Mouse (Mus musculus): ENCODE measurements around the gene Sebox. TPM values are rescaled to one million over a fixed set of nuclear protein-coding genes. Genes with fewer than 3 reads are reported as not detected.

Gene Sebox
- polyA plus RNA-seq, 1 experiment from 2014 or later = not detected

DNA sequence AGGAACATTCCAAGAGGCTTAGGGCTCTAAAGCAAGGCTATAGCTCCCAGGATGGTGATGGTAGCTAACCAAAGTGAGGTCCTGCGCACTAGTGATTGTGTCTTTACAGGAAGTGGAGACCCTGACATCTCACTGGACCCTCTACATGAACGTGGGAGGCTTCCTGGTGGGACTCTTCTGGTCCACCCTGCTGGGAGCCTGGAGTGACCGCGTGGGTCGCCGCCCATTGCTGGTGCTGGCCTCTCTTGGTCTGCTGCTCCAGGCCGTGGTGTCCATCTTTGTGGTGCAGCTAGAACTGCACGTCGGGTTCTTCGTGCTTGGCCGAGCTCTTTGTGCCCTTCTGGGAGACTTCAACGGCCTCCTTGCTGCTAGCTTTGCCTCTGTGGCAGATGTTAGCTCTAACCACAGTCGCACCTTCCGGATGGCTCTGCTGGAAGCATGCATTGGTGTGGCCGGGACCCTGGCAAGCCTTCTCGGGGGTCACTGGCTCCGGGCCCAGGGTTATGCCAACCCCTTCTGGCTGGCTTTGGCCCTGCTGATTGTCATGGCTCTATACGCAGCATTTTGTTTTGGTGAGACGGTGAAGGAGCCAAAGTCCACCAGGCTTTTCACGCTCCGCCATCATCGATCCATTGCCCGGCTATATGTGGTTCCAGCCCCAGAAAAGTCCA is 36.9 kb upstream of the Sebox start:
- Histone ChIP-seq H3K27me3 (replicated peaks) (no peaks in the 10 kb centered on the region), H3K9ac (peak overlapping the region; percentile 87), H3K27ac (replicated peaks) (peak overlapping the region; percentile 89), H3K4me3 (peak overlapping the region; percentile 64), H3K9me3 (peaks cover 5% of the 10 kb centered on the region; the same call in 1 of the 2 replicates), H3K4me1 (peaks cover 28% of the 10 kb centered on the region), H3K36me3 (no peaks in the 10 kb centered on the region), H3K4me2 (peak overlapping the region; percentile 81)
- ATAC-seq (ENCODE audit: extremely low read depth, insufficient number of reproducible peaks, low FRiP score, low TSS enrichment) = no peak
- 74% methylated on average over 23 of the region's 23 CpGs for WGBS

- Histone ChIP-seq H3K36me3 (no peaks in the 10 kb centered on the region), H3K4me2 (no peak overlapping the region), H3K9me3 (no peaks in the 10 kb centered on the region), H3K9ac (no peak overlapping the region), H3K4me3 (no peak overlapping the region), H3K27me3 (replicated peaks) (no peaks in the 10 kb centered on the region), H3K27ac (replicated peaks) (no peak overlapping the region), H3K4me1 (peaks cover 28% of the 10 kb centered on the region)
- ATAC-seq (ENCODE audit: extremely low read depth, insufficient number of reproducible peaks, low FRiP score, low TSS enrichment) = no peak
- WGBS = 61% methylated on average over 7 of the region's 7 CpGs
Observed at GRCm38 (mm10) chr11:78467515-78467914, 35.7 kb upstream of the Sebox start.

GRCm38 (mm10) chr11:78467932-78468331 is 35.3 kb upstream of the Sebox start:
- Histone ChIP-seq H3K4me1 (peaks cover 28% of the 10 kb centered on the region), H3K36me3 (no peaks in the 10 kb centered on the region), H3K9me3 (no peaks in the 10 kb centered on the region), H3K27me3 (replicated peaks) (no peaks in the 10 kb centered on the region), H3K4me3 (no peak overlapping the region), H3K9ac (no peak overlapping the region), H3K4me2 (no peak overlapping the region), H3K27ac (replicated peaks) (no peak overlapping the region)
- 28% methylated on average over 3 of the region's 3 CpGs for WGBS
- ATAC-seq (ENCODE audit: extremely low read depth, insufficient number of reproducible peaks, low FRiP score, low TSS enrichment) = no peak

DNA sequence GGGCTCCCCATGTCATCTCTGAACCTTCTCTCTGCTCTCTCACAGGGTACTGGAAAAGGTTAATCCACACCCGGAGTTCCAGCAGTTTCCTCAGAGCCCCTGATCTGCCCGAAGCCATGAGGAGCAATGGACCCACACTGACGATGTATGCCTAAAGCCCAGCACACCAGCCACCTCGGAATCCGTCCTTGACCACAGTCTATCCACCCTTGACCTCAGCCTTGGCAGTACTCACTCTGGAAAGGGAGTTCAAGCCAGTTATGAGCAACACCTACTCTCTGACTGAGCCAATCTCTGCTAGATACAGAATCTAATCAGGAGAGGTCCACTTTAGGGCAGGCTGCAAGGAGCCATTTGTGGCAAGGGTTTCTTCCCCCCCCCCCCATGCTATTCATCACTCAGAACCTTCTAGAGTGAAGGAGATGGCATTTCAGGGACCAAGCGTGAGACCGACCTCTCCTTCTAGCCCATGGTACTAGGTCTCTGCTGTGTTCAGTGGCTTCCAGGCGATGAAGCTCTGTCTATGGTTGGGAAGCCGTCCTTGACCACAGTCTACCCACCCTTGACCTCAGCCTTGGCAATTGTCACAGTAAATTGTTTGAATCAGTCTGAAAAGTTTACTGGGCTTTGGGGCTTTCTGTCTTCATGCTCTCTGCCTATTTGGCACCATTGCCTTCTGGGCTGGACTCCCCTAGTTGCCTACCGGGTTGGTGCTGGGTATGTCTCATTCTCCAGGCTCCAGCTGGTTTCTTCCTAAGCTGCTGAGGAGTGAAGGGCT is 31.7 kb upstream of the Sebox start:
- Histone ChIP-seq H3K27me3 (replicated peaks) (no peaks in the 10 kb centered on the region), H3K36me3 (no peaks in the 10 kb centered on the region), H3K4me2 (no peak overlapping the region), H3K4me3 (no peak overlapping the region), H3K9me3 (no peaks in the 10 kb centered on the region), H3K9ac (no peak overlapping the region), H3K27ac (replicated peaks) (no peak overlapping the region), H3K4me1 (peaks cover 8% of the 10 kb centered on the region)
- WGBS = 75% methylated on average over 10 of the region's 10 CpGs
- no peak for ATAC-seq (ENCODE audit: extremely low read depth, insufficient number of reproducible peaks, low FRiP score, low TSS enrichment)

DNA sequence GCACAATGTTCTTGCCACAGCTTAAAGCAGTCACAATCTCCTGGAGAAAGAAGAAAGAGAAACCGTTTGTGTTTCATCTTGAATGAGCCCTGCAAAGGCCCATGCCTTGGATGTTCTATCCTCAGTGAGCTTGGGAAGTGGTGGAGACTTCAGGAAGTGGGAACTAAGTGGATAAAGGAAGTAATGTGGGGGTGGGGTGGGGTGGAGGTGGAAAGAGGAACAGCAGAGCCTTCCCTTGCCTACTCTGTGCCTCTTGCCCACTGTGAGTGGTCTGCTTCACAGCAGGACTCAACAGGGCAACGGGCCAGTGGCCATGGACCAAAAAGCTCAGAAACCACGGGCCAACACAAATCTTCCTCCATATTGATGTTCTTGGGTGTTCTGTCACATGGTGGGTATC is 28.0 kb upstream of the Sebox start:
- no peaks in the 10 kb centered on the region for H3K9me3 ChIP-seq
- no peak overlapping the region for H3K9ac ChIP-seq
- 70% methylated on average over 3 of the region's 3 CpGs for WGBS
- no peak for ATAC-seq (ENCODE audit: extremely low read depth, insufficient number of reproducible peaks, low FRiP score, low TSS enrichment)
- peaks cover 11% of the 10 kb centered on the region; the same call in 1 of the 2 replicates for H3K27me3 ChIP-seq (replicated peaks)
- H3K27ac ChIP-seq (replicated peaks) = no peak overlapping the region
- no peak overlapping the region for H3K4me3 ChIP-seq
- H3K4me1 ChIP-seq = no peaks in the 10 kb centered on the region
- H3K4me2 ChIP-seq = no peak overlapping the region
- H3K36me3 ChIP-seq = no peaks in the 10 kb centered on the region

DNA sequence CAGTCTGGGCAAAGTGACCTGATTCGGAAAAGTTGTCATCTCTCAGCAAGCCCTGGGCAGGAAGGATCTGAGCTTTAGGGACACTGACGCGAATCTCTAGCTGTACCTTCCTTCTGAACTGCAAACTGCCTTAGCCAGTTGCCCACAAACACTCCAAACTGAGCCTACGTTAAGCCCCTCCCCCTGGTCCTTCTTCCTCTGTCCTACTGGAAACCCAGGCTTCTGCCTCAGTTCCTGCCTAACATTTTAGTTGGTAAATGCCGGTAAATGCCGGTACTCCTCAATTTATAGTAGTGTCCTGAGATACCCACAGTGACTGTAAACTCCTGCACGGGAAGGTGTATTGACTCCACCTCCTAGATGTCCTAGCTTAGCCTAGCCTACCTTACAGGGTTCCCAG is 19.6 kb upstream of the Sebox start:
- Histone ChIP-seq H3K9ac (no peak overlapping the region), H3K9me3 (no peaks in the 10 kb centered on the region), H3K36me3 (no peaks in the 10 kb centered on the region), H3K27me3 (replicated peaks) (peaks cover 84% of the 10 kb centered on the region), H3K4me3 (no peak overlapping the region), H3K4me1 (no peaks in the 10 kb centered on the region), H3K4me2 (no peak overlapping the region), H3K27ac (replicated peaks) (no peak overlapping the region)
- WGBS = 51% methylated on average over 7 of the region's 7 CpGs
- no peak for ATAC-seq (ENCODE audit: extremely low read depth, insufficient number of reproducible peaks, low FRiP score, low TSS enrichment)

- Histone ChIP-seq H3K4me1 (peaks cover 8% of the 10 kb centered on the region; the same call in 1 of the 2 replicates), H3K9me3 (no peaks in the 10 kb centered on the region), H3K4me3 (no peak overlapping the region), H3K27me3 (replicated peaks) (peaks cover 99% of the 10 kb centered on the region), H3K9ac (no peak overlapping the region), H3K36me3 (no peaks in the 10 kb centered on the region), H3K27ac (replicated peaks) (no peak overlapping the region), H3K4me2 (no peak overlapping the region)
- no peak for ATAC-seq (ENCODE audit: extremely low read depth, insufficient number of reproducible peaks, low FRiP score, low TSS enrichment)
- WGBS = 6% methylated on average over 8 of the region's 8 CpGs
Observed at GRCm38 (mm10) chr11:78488168-78488567, 15.1 kb upstream of the Sebox start.

DNA sequence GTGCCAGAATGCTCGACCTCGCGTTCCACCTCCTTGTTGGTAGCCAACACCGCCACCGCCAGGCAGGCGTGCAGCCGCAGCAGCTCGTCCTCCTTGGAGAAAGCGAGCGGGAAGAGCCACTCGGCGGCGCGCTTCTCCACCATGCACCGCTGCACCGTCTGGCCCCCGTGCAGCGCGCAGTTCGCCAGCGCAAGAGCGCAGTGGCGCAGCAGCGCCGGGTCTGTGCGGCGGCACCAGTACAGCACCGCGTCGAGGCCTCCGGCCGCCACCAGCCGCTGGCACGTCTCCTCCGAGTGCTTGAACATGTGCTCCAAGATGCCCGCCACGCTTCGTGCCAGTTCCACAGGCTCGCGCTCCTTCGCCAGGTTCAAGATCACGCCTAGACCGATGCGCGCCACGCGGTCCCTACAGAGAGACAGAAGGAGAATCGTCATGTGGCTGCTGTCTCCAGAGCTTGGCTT is 12.4 kb upstream of the Sebox start:
- no peak overlapping the region for H3K9ac ChIP-seq
- peaks cover 97% of the 10 kb centered on the region for H3K27me3 ChIP-seq (replicated peaks)
- WGBS = 6% methylated on average over 48 of the region's 48 CpGs
- H3K36me3 ChIP-seq = no peaks in the 10 kb centered on the region
- H3K4me1 ChIP-seq = peaks cover 8% of the 10 kb centered on the region; the same call in 1 of the 2 replicates
- H3K9me3 ChIP-seq = no peaks in the 10 kb centered on the region
- H3K4me2 ChIP-seq = peak overlapping the region; percentile 61
- ATAC-seq (ENCODE audit: extremely low read depth, insufficient number of reproducible peaks, low FRiP score, low TSS enrichment) = no peak
- no peak overlapping the region for H3K27ac ChIP-seq (replicated peaks)
- peak overlapping the region; percentile 40 for H3K4me3 ChIP-seq

- ATAC-seq (ENCODE audit: extremely low read depth, insufficient number of reproducible peaks, low FRiP score, low TSS enrichment) = no peak
- 5% methylated on average over 6 of the region's 6 CpGs for WGBS
Observed at GRCm38 (mm10) chr11:78495904-78496303, 7.3 kb upstream of the Sebox start.

DNA sequence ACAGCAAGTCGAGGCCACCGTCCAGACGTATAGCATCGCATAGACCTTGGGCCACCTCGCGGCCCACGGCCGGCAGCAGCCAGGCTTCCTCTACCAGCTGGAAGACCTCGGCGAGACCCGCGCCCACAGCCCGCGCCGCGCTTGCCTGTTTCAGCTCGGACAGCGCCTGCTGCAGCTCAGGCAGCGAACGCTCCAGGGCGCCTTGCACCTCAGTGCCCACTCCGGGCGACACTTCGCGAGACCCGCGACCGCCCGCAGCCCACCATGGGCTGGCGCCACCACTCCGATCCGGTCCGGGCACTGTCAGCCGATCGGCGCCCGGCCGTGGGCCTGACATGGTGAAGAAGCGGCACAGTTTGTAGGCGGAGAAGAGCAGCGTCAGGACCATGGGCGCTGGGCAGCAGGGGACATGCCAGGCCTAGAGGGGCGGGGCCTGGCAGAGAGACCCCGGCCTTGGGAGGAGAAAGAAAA is 6.1 kb upstream of the Sebox start:
- ATAC-seq (ENCODE audit: extremely low read depth, insufficient number of reproducible peaks, low FRiP score, low TSS enrichment) = no peak

More at GRCm38 (mm10) chr11:78495904-78496303, 7.3 kb upstream of the Sebox start:
- Histone ChIP-seq H3K27ac (replicated peaks) (no peak overlapping the region), H3K36me3 (no peaks in the 10 kb centered on the region), H3K27me3 (replicated peaks) (peaks cover 97% of the 10 kb centered on the region), H3K4me3 (no peak overlapping the region), H3K9me3 (no peaks in the 10 kb centered on the region), H3K4me1 (peaks cover 18% of the 10 kb centered on the region), H3K4me2 (no peak overlapping the region), H3K9ac (no peak overlapping the region)

More for the DNA sequence above, 6.1 kb upstream of the Sebox start:
- Histone ChIP-seq H3K4me2 (peak overlapping the region; percentile 94), H3K4me3 (peak overlapping the region; percentile 58), H3K9ac (peak overlapping the region; percentile 66), H3K27ac (replicated peaks) (no peak overlapping the region), H3K4me1 (peaks cover 15% of the 10 kb centered on the region), H3K9me3 (no peaks in the 10 kb centered on the region), H3K27me3 (replicated peaks) (peaks cover 96% of the 10 kb centered on the region), H3K36me3 (no peaks in the 10 kb centered on the region)
- WGBS = under 1% methylated on average over 44 of the region's 44 CpGs

All from heart, embryonic 13.5 days (tissue).